In genomic region chr1:88474598-88474997, GRCm38 (mm10) we compare ENCODE assay signal across 7 mouse cellular contexts. TPM values are rescaled to one million over a fixed set of nuclear protein-coding genes. Genes with fewer than 3 reads are reported as not detected.
A peak's percentile ranks its signal among the peaks of the same experiment; 100 is the strongest.
DNase-seq lines count a peak whose midpoint lies in the region; ATAC-seq and TF ChIP-seq lines count a peak whose summit lies in the region.

No protein-coding gene starts in this region.

- H3K9ac ChIP-seq in liver, embryonic 15.5 days: no peak overlapping the region

- peak; percentile 85 for ATAC-seq in activated CD4-positive, CD25-positive, alpha-beta regulatory T cell, adult 4 months
- ATAC-seq in liver, embryonic 15.5 days (ENCODE audit: insufficient read depth): peak; percentile 22; the same call in 1 of the 2 replicates

- H3K4me1 ChIP-seq in embryonic facial prominence, embryonic 10.5 days: peaks cover 31% of the 10 kb centered on the region
- peaks cover 26% of the 10 kb centered on the region for H3K4me1 ChIP-seq in liver, embryonic 15.5 days (replicated peaks)

- WGBS in embryonic facial prominence, embryonic 10.5 days: 41% methylated on average over 7 of the region's 7 CpGs
- WGBS in liver, embryonic 15.5 days (ENCODE audit: insufficient replicate concordance): 32% methylated on average over 7 of the region's 7 CpGs

- intact Hi-C loops in heart, postnatal 36 days (cut with DNase I): no loop called here

- no peak overlapping the region for H3K4me3 ChIP-seq in embryonic facial prominence, embryonic 10.5 days
- H3K4me3 ChIP-seq in liver, embryonic 15.5 days (replicated peaks): no peak overlapping the region
- no peak overlapping the region for H3K4me3 ChIP-seq in layer of hippocampus, adult 2 months

- DNase-seq in embryonic facial prominence, embryonic 10.5 days (ENCODE audit: low spot score): peak; percentile 44
- peak; percentile 61 to 63 for DNase-seq in heart, postnatal 36 days
- peak; percentile 21 to 27 for DNase-seq in thymus, postnatal 36 days
- DNase-seq in layer of hippocampus, adult 2 months (ENCODE audit: low spot score in 2 of 2): no peak
- no peak for DNase-seq in frontal cortex, adult 2 months (ENCODE audit: extremely low spot score in 1 of 2, low spot score in 1 of 2)

- H3K27me3 ChIP-seq in embryonic facial prominence, embryonic 10.5 days (replicated peaks; ENCODE audit: low read depth, poor library complexity, severe bottlenecking): no peaks in the 10 kb centered on the region
- H3K27me3 ChIP-seq in liver, embryonic 15.5 days: no peaks in the 10 kb centered on the region; the same call in 1 of the 2 replicates

- no peak overlapping the region for H3K4me2 ChIP-seq in liver, embryonic 15.5 days

- no peaks in the 10 kb centered on the region for H3K9me3 ChIP-seq in embryonic facial prominence, embryonic 10.5 days
- H3K9me3 ChIP-seq in liver, embryonic 15.5 days (replicated peaks): no peaks in the 10 kb centered on the region

- H3K36me3 ChIP-seq in embryonic facial prominence, embryonic 10.5 days (replicated peaks): no peaks in the 10 kb centered on the region
- no peaks in the 10 kb centered on the region for H3K36me3 ChIP-seq in liver, embryonic 15.5 days (replicated peaks)

- no peak for TF ChIP-seq CTCF in layer of hippocampus, adult 2 months (conservative IDR thresholded peaks at IDR 0.05)

- peak overlapping the region; percentile 20; the same call in 1 of the 2 replicates for H3K27ac ChIP-seq in embryonic facial prominence, embryonic 10.5 days (replicated peaks)
- no peak overlapping the region; the same call in 1 of the 2 replicates for H3K27ac ChIP-seq in liver, embryonic 15.5 days (replicated peaks)
- no peak overlapping the region for H3K27ac ChIP-seq in layer of hippocampus, adult 2 months

RNA-seq across cellular contexts. Expression of gene Glrp1, which starts 35.3 kb away (rescaled TPM):
- not detected for polyA plus RNA-seq in activated CD4-positive, CD25-positive, alpha-beta regulatory T cell, adult 4 months (2017; shearing (Covaris generic))
- polyA plus RNA-seq in embryonic facial prominence, embryonic 10.5 days (2016; fragmentation: Nextera tagmentation; extraction: Ambion mirVana): 0.12 TPM in 1 of 2 replicates, not detected in the other
- total RNA-seq in heart, postnatal 36 days (2021): not detected
- 0.06 and 0.09 TPM in 2 replicates for polyA plus RNA-seq in liver, embryonic 15.5 days (2015; fragmentation: Nextera tagmentation; extraction: Ambion mirVana)
- total RNA-seq in layer of hippocampus, adult 2 months (2021): not detected
- polyA plus RNA-seq in frontal cortex, adult 2 months (2012; rRNA removed): 0.08 and 0.19 TPM in 2 replicates

Comparison
In these comparisons a context has a peak if more than half of its experiments do, and no peak if none do; other contexts are left out.
1. DNase-seq: peak in embryonic facial prominence, embryonic 10.5 days (single experiment), heart, postnatal 36 days (2 of 2) and thymus, postnatal 36 days (2 of 2); none in layer of hippocampus, adult 2 months (0 of 2) and frontal cortex, adult 2 months (0 of 2).